Mouse (Mus musculus) erythroid progenitor cell, adult 5-6 weeks (primary cell): ENCODE data around the gene Olfr589. TPM values are rescaled to one million over a fixed set of nuclear protein-coding genes. Genes with fewer than 3 reads are reported as not detected.
"Not testable (repeated sequence)": the region's sequence is repeated elsewhere in the genome, so short reads cannot be mapped to it uniquely, and the experiment has no call there.

Source experiments
- ATAC-seq: replicated peaks from 2 replicates; pipeline ENCODE4 v1.8.0; 2016; ENCODE audit warnings: moderate number of reproducible peaks, mild to moderate bottlenecking, moderate TSS enrichment, inconsistent platforms; ENCODE audit not compliant: poor library complexity, low FRiP score, severe bottlenecking
- total RNA-seq, 2 experiments: library from RNA; stranded (forward) in 1 of 2; stranded (reverse) in 1 of 2; fragments of 150-400 nt in 1 of 2; fragments of 186-747, 209-891 nt in 1 of 2; gene quantifications; 2 replicates each; pipeline versions ENCODE4 v1.2.3 to v1.2.4; 2015 to 2017; ENCODE audit warnings: low replicate concordance in 2 of 2

The Olfr589 gene
- total RNA-seq (2015; ENCODE audit: low replicate concordance) = not detected in 2 replicates
- total RNA-seq (2017; ENCODE audit: low replicate concordance) = not detected in 2 replicates

GRCm38 (mm10) chr7:103156256-103156655 is at the start of gene Olfr589:
Gene Olfr589, minus strand, starts transcription at chr7:103156356.
- ATAC-seq = no peak

- not testable (repeated sequence) for ATAC-seq
These were observed 28.3 kb upstream of the Olfr589 start, which contains the start of gene Olfr592 for GRCm38 (mm10) chr7:103184503-103184902. Gene Olfr592, plus strand, starts transcription at chr7:103184803.

GRCm38 (mm10) chr7:103178240-103178639 is 22.1 kb upstream of the Olfr589 start, which contains the start of gene Olfr591:
Gene Olfr591, minus strand, starts transcription at chr7:103178340.
- no peak for ATAC-seq

- no peak for ATAC-seq
These were observed 13.5 kb upstream of the Olfr589 start for GRCm38 (mm10) chr7:103169697-103170096.

- no peak for ATAC-seq
These were observed 15.6 kb downstream of the Olfr589 start, which contains the start of gene Olfr588-ps1 for GRCm38 (mm10) chr7:103140579-103140978. Gene Olfr588-ps1, plus strand, starts transcription at chr7:103140879.

GRCm38 (mm10) chr7:103125538-103125937 is 30.6 kb downstream of the Olfr589 start, which contains the start of gene Olfr586:
Gene Olfr586, minus strand, starts transcription at chr7:103125638.
- ATAC-seq = no peak

GRCm38 (mm10) chr7:103119406-103119805 is 36.8 kb downstream of the Olfr589 start:
- ATAC-seq = no peak

Other genes starting within 250 kb of the Olfr589 start
- not detected in 2 replicates for gene Olfr571, start 238.8 kb downstream of the Olfr589 start, total RNA-seq (2015; ENCODE audit: low replicate concordance)
- not detected in 2 replicates for gene Olfr571, start 238.8 kb downstream of the Olfr589 start, total RNA-seq (2017; ENCODE audit: low replicate concordance)
- gene Olfr572, start 231.9 kb downstream of the Olfr589 start, total RNA-seq (2015; ENCODE audit: low replicate concordance) = not detected in 2 replicates
- not detected in 2 replicates for gene Olfr572, start 231.9 kb downstream of the Olfr589 start, total RNA-seq (2017; ENCODE audit: low replicate concordance)
- not detected in 2 replicates for gene Olfr573-ps1, start 213.8 kb downstream of the Olfr589 start, total RNA-seq (2015; ENCODE audit: low replicate concordance)
- not detected in 2 replicates for gene Olfr573-ps1, start 213.8 kb downstream of the Olfr589 start, total RNA-seq (2017; ENCODE audit: low replicate concordance)
- not detected in 2 replicates for gene Olfr574, start 207.9 kb downstream of the Olfr589 start, total RNA-seq (2015; ENCODE audit: low replicate concordance)
- gene Olfr574, start 207.9 kb downstream of the Olfr589 start, total RNA-seq (2017; ENCODE audit: low replicate concordance) = not detected in 2 replicates
- not detected in 2 replicates for gene Olfr575, start 197.6 kb downstream of the Olfr589 start, total RNA-seq (2015; ENCODE audit: low replicate concordance)
- gene Olfr575, start 197.6 kb downstream of the Olfr589 start, total RNA-seq (2017; ENCODE audit: low replicate concordance) = not detected in 2 replicates
- gene Olfr576, start 193.7 kb downstream of the Olfr589 start, total RNA-seq (2015; ENCODE audit: low replicate concordance) = not detected in 2 replicates
- gene Olfr576, start 193.7 kb downstream of the Olfr589 start, total RNA-seq (2017; ENCODE audit: low replicate concordance) = not detected in 2 replicates
- gene Olfr577, start 180.4 kb downstream of the Olfr589 start, total RNA-seq (2015; ENCODE audit: low replicate concordance) = not detected in 2 replicates
- not detected in 2 replicates for gene Olfr577, start 180.4 kb downstream of the Olfr589 start, total RNA-seq (2017; ENCODE audit: low replicate concordance)
- not detected in 2 replicates for gene Olfr578, start 167.0 kb downstream of the Olfr589 start, total RNA-seq (2015; ENCODE audit: low replicate concordance)
- not detected in 2 replicates for gene Olfr578, start 167.0 kb downstream of the Olfr589 start, total RNA-seq (2017; ENCODE audit: low replicate concordance)
- not detected in 2 replicates for gene Olfr582, start 118.3 kb downstream of the Olfr589 start, total RNA-seq (2015; ENCODE audit: low replicate concordance)
- gene Olfr582, start 118.3 kb downstream of the Olfr589 start, total RNA-seq (2017; ENCODE audit: low replicate concordance) = not detected in 2 replicates
- gene Olfr583, start 105.1 kb downstream of the Olfr589 start, total RNA-seq (2015; ENCODE audit: low replicate concordance) = not detected in 2 replicates
- not detected in 2 replicates for gene Olfr583, start 105.1 kb downstream of the Olfr589 start, total RNA-seq (2017; ENCODE audit: low replicate concordance)
- not detected in 2 replicates for gene Olfr584, start 74.5 kb downstream of the Olfr589 start, total RNA-seq (2015; ENCODE audit: low replicate concordance)
- not detected in 2 replicates for gene Olfr584, start 74.5 kb downstream of the Olfr589 start, total RNA-seq (2017; ENCODE audit: low replicate concordance)
- gene Olfr585, start 58.6 kb downstream of the Olfr589 start, total RNA-seq (2015; ENCODE audit: low replicate concordance) = not detected in 2 replicates
- not detected in 2 replicates for gene Olfr585, start 58.6 kb downstream of the Olfr589 start, total RNA-seq (2017; ENCODE audit: low replicate concordance)
- not detected in 2 replicates for gene Olfr586, start 30.7 kb downstream of the Olfr589 start, total RNA-seq (2015; ENCODE audit: low replicate concordance)
- not detected in 2 replicates for gene Olfr586, start 30.7 kb downstream of the Olfr589 start, total RNA-seq (2017; ENCODE audit: low replicate concordance)
- gene Olfr588-ps1, start 15.5 kb downstream of the Olfr589 start, total RNA-seq (2015; ENCODE audit: low replicate concordance) = not detected in 2 replicates
- 0.39 TPM in 1 of 2 replicates, not detected in the other for gene Olfr588-ps1, start 15.5 kb downstream of the Olfr589 start, total RNA-seq (2017; ENCODE audit: low replicate concordance)
- not detected in 2 replicates for gene Olfr591, start 22.0 kb upstream of the Olfr589 start, total RNA-seq (2015; ENCODE audit: low replicate concordance)
- gene Olfr591, start 22.0 kb upstream of the Olfr589 start, total RNA-seq (2017; ENCODE audit: low replicate concordance) = not detected in 2 replicates
- gene Olfr592, start 28.4 kb upstream of the Olfr589 start, total RNA-seq (2015; ENCODE audit: low replicate concordance) = not detected in 2 replicates
- not detected in 2 replicates for gene Olfr592, start 28.4 kb upstream of the Olfr589 start, total RNA-seq (2017; ENCODE audit: low replicate concordance)
- gene Olfr593, start 55.5 kb upstream of the Olfr589 start, total RNA-seq (2015; ENCODE audit: low replicate concordance) = not detected in 2 replicates
- gene Olfr593, start 55.5 kb upstream of the Olfr589 start, total RNA-seq (2017; ENCODE audit: low replicate concordance) = not detected in 2 replicates
- not detected in 2 replicates for gene Olfr594, start 60.6 kb upstream of the Olfr589 start, total RNA-seq (2015; ENCODE audit: low replicate concordance)
- gene Olfr594, start 60.6 kb upstream of the Olfr589 start, total RNA-seq (2017; ENCODE audit: low replicate concordance) = not detected in 2 replicates
- gene Usp17ld, start 96.1 kb upstream of the Olfr589 start, total RNA-seq (2015; ENCODE audit: low replicate concordance) = not detected in 2 replicates
- 0.90 TPM in 1 of 2 replicates, not detected in the other for gene Usp17ld, start 96.1 kb upstream of the Olfr589 start, total RNA-seq (2017; ENCODE audit: low replicate concordance)
- gene Olfr596, start 149.3 kb upstream of the Olfr589 start, total RNA-seq (2015; ENCODE audit: low replicate concordance) = not detected in 2 replicates
- not detected in 2 replicates for gene Olfr596, start 149.3 kb upstream of the Olfr589 start, total RNA-seq (2017; ENCODE audit: low replicate concordance)
- gene Olfr597, start 160.0 kb upstream of the Olfr589 start, total RNA-seq (2015; ENCODE audit: low replicate concordance) = not detected in 2 replicates
- gene Olfr597, start 160.0 kb upstream of the Olfr589 start, total RNA-seq (2017; ENCODE audit: low replicate concordance) = not detected in 2 replicates
- gene Olfr598, start 167.2 kb upstream of the Olfr589 start, total RNA-seq (2015; ENCODE audit: low replicate concordance) = not detected in 2 replicates
- 1.0 TPM in 1 of 2 replicates, not detected in the other for gene Olfr598, start 167.2 kb upstream of the Olfr589 start, total RNA-seq (2017; ENCODE audit: low replicate concordance)
- not detected in 2 replicates for gene Olfr599, start 179.6 kb upstream of the Olfr589 start, total RNA-seq (2015; ENCODE audit: low replicate concordance)
- not detected in 2 replicates for gene Olfr599, start 179.6 kb upstream of the Olfr589 start, total RNA-seq (2017; ENCODE audit: low replicate concordance)
- gene Olfr600, start 193.3 kb upstream of the Olfr589 start, total RNA-seq (2015; ENCODE audit: low replicate concordance) = not detected in 2 replicates
- not detected in 2 replicates for gene Olfr600, start 193.3 kb upstream of the Olfr589 start, total RNA-seq (2017; ENCODE audit: low replicate concordance)
- gene Olfr601, start 206.3 kb upstream of the Olfr589 start, total RNA-seq (2015; ENCODE audit: low replicate concordance) = not detected in 2 replicates
- not detected in 2 replicates for gene Olfr601, start 206.3 kb upstream of the Olfr589 start, total RNA-seq (2017; ENCODE audit: low replicate concordance)
- gene Olfr603, start 229.8 kb upstream of the Olfr589 start, total RNA-seq (2015; ENCODE audit: low replicate concordance) = not detected in 2 replicates
- gene Olfr603, start 229.8 kb upstream of the Olfr589 start, total RNA-seq (2017; ENCODE audit: low replicate concordance) = not detected in 2 replicates